Mouse (Mus musculus) hindbrain, embryonic 11.5 days (tissue): ENCODE measurements at regions not wholly inside any gene's neighbourhood (a gene's known extent, or its start where the extent isn't known, plus 50 kb on each side); places are given as distances from the start of the nearest gene placed in this dataset.
A peak's percentile ranks its signal among the peaks of the same experiment; 100 is the strongest.

Experiments used
- ATAC-seq: fragments of 200-750 bp; cut with Nextera tagmentation; 2 replicates; pipeline ENCODE4 v1.8.0; 2017; ENCODE audit warnings: mild to moderate bottlenecking, moderate TSS enrichment, moderate library complexity; ENCODE audit not compliant: low FRiP score
- DNase-seq: peaks from one replicate; pipeline ENCODE4 v3.0.0-alpha.2; 2015; ENCODE audit warnings: low spot score
- H3K27ac ChIP-seq: fragments of 300-500 bp; sonication (generic); 2 replicates; pipeline ENCODE4 v1.5.1; 2014; ENCODE audit warnings: mild to moderate bottlenecking, low read depth, low read length
- H3K27me3 ChIP-seq: fragments of 300-500 bp; sonication (generic); 2 replicates; pipeline ENCODE4 v1.6.1; 2014; ENCODE audit warnings: mild to moderate bottlenecking, low read length, moderate library complexity, mixed read lengths; ENCODE audit not compliant: control insufficient read depth, insufficient read depth
- H3K36me3 ChIP-seq: fragments of 300-500 bp; sonication (generic); 2 replicates; pipeline ENCODE4 v1.6.1; 2014; ENCODE audit warnings: mild to moderate bottlenecking, low read length, moderate library complexity, mixed read lengths; ENCODE audit not compliant: control insufficient read depth, insufficient read depth
- H3K4me1 ChIP-seq: fragments of 300-500 bp; sonication (generic); replicated peaks from 2 replicates; pipeline ENCODE4 v1.6.1; 2014; ENCODE audit warnings: low read length, mixed read lengths; ENCODE audit not compliant: control insufficient read depth, insufficient read depth
- H3K4me2 ChIP-seq: fragments of 300-500 bp; sonication (generic); replicated peaks from 2 replicates; pipeline ENCODE4 v1.6.1; 2014; ENCODE audit warnings: mild to moderate bottlenecking, low read depth, low read length
- H3K4me3 ChIP-seq: fragments of 300-500 bp; sonication (generic); 2 replicates; pipeline ENCODE4 v1.5.1; 2014; ENCODE audit warnings: low read depth, low read length
- H3K9ac ChIP-seq: fragments of 300-500 bp; sonication (generic); 2 replicates; pipeline ENCODE4 v1.6.1; 2014; ENCODE audit warnings: low read depth, low read length
- H3K9me3 ChIP-seq: fragments of 300-500 bp; sonication (generic); 2 replicates; pipeline ENCODE4 v1.6.1; 2016; ENCODE audit warnings: low read length; ENCODE audit not compliant: control insufficient read depth
- WGBS: fragments of 180-500 bp; shearing (Covaris S2); extraction: QIAGEN DNeasy Blood & Tissue Kit; methylation state at CpG from one replicate; pipeline ENCODE4 v1.1.7; 2014; 5-methylcytosine and 5-hydroxymethylcytosine counted together

GRCm38 (mm10) chr14:37276728-37277695, 141.9 kb upstream of the Ghitm start:
- ATAC-seq (0 out of 2 replicates have a peak, but pooled peaks have one; percentile 53), DNase-seq (peak; percentile 61)
- Histone ChIP-seq H3K36me3 (no peaks in the 10 kb centered on the region), H3K4me1 (no peaks in the 10 kb centered on the region), H3K9ac (no peak overlapping the region), H3K4me2 (no peak overlapping the region), H3K27ac (no peak overlapping the region), H3K4me3 (no peak overlapping the region), H3K9me3 (no peaks in the 10 kb centered on the region), H3K27me3 (no peaks in the 10 kb centered on the region)
- WGBS: 66% methylated on average over 7 of the region's 7 CpGs

GRCm38 (mm10) chr14:37272063-37272462, 137.0 kb upstream of the Ghitm start:
- no peak overlapping the region for H3K4me3 ChIP-seq
- H3K4me1 ChIP-seq: peaks cover 2% of the 10 kb centered on the region; the same call in 1 of the 2 replicates
- H3K27me3 ChIP-seq: no peaks in the 10 kb centered on the region
- H3K9me3 ChIP-seq: no peaks in the 10 kb centered on the region
- no peak overlapping the region for H3K9ac ChIP-seq
- no peak overlapping the region for H3K27ac ChIP-seq
- DNase-seq: no peak
- H3K4me2 ChIP-seq: no peak overlapping the region
- peak; percentile 2; the same call in 1 of the 2 replicates for ATAC-seq
- H3K36me3 ChIP-seq: no peaks in the 10 kb centered on the region
- 72% methylated on average over 2 of the region's 2 CpGs for WGBS

GRCm38 (mm10) chr14:37271015-37271933, 136.2 kb upstream of the Ghitm start:
- Histone ChIP-seq H3K4me1 (peaks cover 2% of the 10 kb centered on the region; the same call in 1 of the 2 replicates), H3K36me3 (no peaks in the 10 kb centered on the region), H3K9ac (no peak overlapping the region), H3K27me3 (no peaks in the 10 kb centered on the region), H3K9me3 (no peaks in the 10 kb centered on the region), H3K27ac (0 out of 2 replicates have a peak overlapping the region, but pooled peaks have one; percentile 65), H3K4me3 (no peak overlapping the region), H3K4me2 (no peak overlapping the region)
- ATAC-seq: peak; percentile 89
- WGBS: 15% methylated on average over 6 of the region's 6 CpGs
- DNase-seq: peak; percentile 57

GRCm38 (mm10) chr14:37269920-37270319, 134.8 kb upstream of the Ghitm start:
- WGBS: 77% methylated on average over 2 of the region's 2 CpGs
- no peak overlapping the region for H3K27ac ChIP-seq
- no peak overlapping the region for H3K4me3 ChIP-seq
- no peak overlapping the region for H3K4me2 ChIP-seq
- no peak for DNase-seq
- no peak overlapping the region for H3K9ac ChIP-seq
- H3K36me3 ChIP-seq: no peaks in the 10 kb centered on the region
- H3K9me3 ChIP-seq: no peaks in the 10 kb centered on the region
- H3K27me3 ChIP-seq: no peaks in the 10 kb centered on the region
- H3K4me1 ChIP-seq: peaks cover 2% of the 10 kb centered on the region; the same call in 1 of the 2 replicates
- no peak for ATAC-seq

- H3K27me3 ChIP-seq: no peaks in the 10 kb centered on the region
- H3K9me3 ChIP-seq: no peaks in the 10 kb centered on the region
- no peaks in the 10 kb centered on the region for H3K36me3 ChIP-seq
- ATAC-seq (peak; percentile 87), DNase-seq (peak; percentile 86)
- H3K4me1 ChIP-seq: no peaks in the 10 kb centered on the region
- no peak overlapping the region for H3K4me2 ChIP-seq
- no peak overlapping the region for H3K4me3 ChIP-seq
- H3K27ac ChIP-seq: no peak overlapping the region
- peak overlapping the region; percentile 27; the same call in 1 of the 2 replicates for H3K9ac ChIP-seq
- WGBS: 45% methylated on average over 4 of the region's 4 CpGs
Measured at GRCm38 (mm10) chr14:37238632-37239032, 103.6 kb upstream of the Ghitm start.

GRCm38 (mm10) chr14:37237191-37237590, 102.1 kb upstream of the Ghitm start:
- no peak overlapping the region for H3K27ac ChIP-seq
- no peak overlapping the region for H3K9ac ChIP-seq
- no peaks in the 10 kb centered on the region for H3K36me3 ChIP-seq
- no peak for ATAC-seq
- H3K27me3 ChIP-seq: no peaks in the 10 kb centered on the region
- H3K4me2 ChIP-seq: no peak overlapping the region
- no peak for DNase-seq
- H3K4me3 ChIP-seq: no peak overlapping the region
- no peaks in the 10 kb centered on the region for H3K9me3 ChIP-seq
- WGBS: 76% methylated on average over 5 of the region's 5 CpGs
- no peaks in the 10 kb centered on the region for H3K4me1 ChIP-seq

GRCm38 (mm10) chr14:37208256-37208655, 73.2 kb upstream of the Ghitm start:
- Histone ChIP-seq H3K27ac (no peak overlapping the region), H3K4me1 (no peaks in the 10 kb centered on the region), H3K36me3 (no peaks in the 10 kb centered on the region), H3K27me3 (no peaks in the 10 kb centered on the region), H3K4me2 (no peak overlapping the region), H3K9ac (no peak overlapping the region), H3K9me3 (no peaks in the 10 kb centered on the region), H3K4me3 (no peak overlapping the region)
- DNase-seq (no peak), ATAC-seq (no peak)

- DNase-seq (no peak), ATAC-seq (no peak)
- H3K27ac ChIP-seq: no peak overlapping the region
- no peak overlapping the region for H3K9ac ChIP-seq
- 86% methylated on average over 5 of the region's 5 CpGs for WGBS
- H3K4me2 ChIP-seq: no peak overlapping the region
- no peaks in the 10 kb centered on the region for H3K27me3 ChIP-seq
- H3K4me3 ChIP-seq: no peak overlapping the region
- H3K9me3 ChIP-seq: no peaks in the 10 kb centered on the region
- no peaks in the 10 kb centered on the region for H3K36me3 ChIP-seq
- no peaks in the 10 kb centered on the region for H3K4me1 ChIP-seq
Measured at GRCm38 (mm10) chr14:37189795-37190194, 54.7 kb upstream of the Ghitm start.
